Mouse (Mus musculus) T-cell, adult 66 days (primary cell): Measurements from ENCODE around the gene Tex30. TPM values are rescaled to one million over a fixed set of nuclear protein-coding genes. Genes with fewer than 3 reads are reported as not detected.

Experiments used
- total RNA-seq, 2 experiments: library from RNA; stranded (reverse); gene quantifications; 3 replicates in 1 of 2; 4 replicates in 1 of 2; pipeline ENCODE4 v1.2.4; 2023

The Tex30 gene
- 10 to 100 TPM; 32.0 to 40.4 TPM for total RNA-seq

GRCm38 (mm10) chr1:44102259-44102717 is at the start of gene Tex30:
Gene Tex30 (minus strand): TSS chr1:44102441.

GRCm38 (mm10) chr1:44147563-44148381 is 45.5 kb upstream of the Tex30 start, which contains the start of gene Ercc5:
Gene Ercc5 (plus strand): TSS chr1:44147744.

GRCm38 (mm10) chr1:44118239-44119054 is 16.2 kb upstream of the Tex30 start, which contains the start of the genes Kdelc1 and Bivm:
Gene Kdelc1 (minus strand): TSS chr1:44118808.
Gene Bivm (plus strand): TSS chr1:44118957.

GRCm38 (mm10) chr1:44061836-44062235 is 40.4 kb downstream of the Tex30 start, which contains the start of gene Gm8251:
Gene Gm8251 (minus strand): TSS chr1:44061936.

Other genes starting within 250 kb of the Tex30 start
- 100 to 1,000 TPM; 110 TPM for gene Tpp2, start 168.8 kb downstream of the Tex30 start, total RNA-seq
- not detected for gene Mettl21c, start 82.4 kb downstream of the Tex30 start, total RNA-seq
- under 1 TPM; 0.30 to 0.47 TPM for gene Gm8251, start 40.5 kb downstream of the Tex30 start, total RNA-seq
- 1 to 10 TPM; 3.1 to 4.3 TPM for gene Kdelc1, start 16.4 kb upstream of the Tex30 start, total RNA-seq
- gene Bivm, start 16.5 kb upstream of the Tex30 start, total RNA-seq: 1 to 10 TPM; 7.8 to 9.1 TPM
- 10 to 100 TPM; 27.0 to 27.4 TPM for gene Ercc5, start 45.3 kb upstream of the Tex30 start, total RNA-seq
- not detected for gene Mettl21e, start 116.5 kb upstream of the Tex30 start, total RNA-seq